In the genomic region with DNA sequence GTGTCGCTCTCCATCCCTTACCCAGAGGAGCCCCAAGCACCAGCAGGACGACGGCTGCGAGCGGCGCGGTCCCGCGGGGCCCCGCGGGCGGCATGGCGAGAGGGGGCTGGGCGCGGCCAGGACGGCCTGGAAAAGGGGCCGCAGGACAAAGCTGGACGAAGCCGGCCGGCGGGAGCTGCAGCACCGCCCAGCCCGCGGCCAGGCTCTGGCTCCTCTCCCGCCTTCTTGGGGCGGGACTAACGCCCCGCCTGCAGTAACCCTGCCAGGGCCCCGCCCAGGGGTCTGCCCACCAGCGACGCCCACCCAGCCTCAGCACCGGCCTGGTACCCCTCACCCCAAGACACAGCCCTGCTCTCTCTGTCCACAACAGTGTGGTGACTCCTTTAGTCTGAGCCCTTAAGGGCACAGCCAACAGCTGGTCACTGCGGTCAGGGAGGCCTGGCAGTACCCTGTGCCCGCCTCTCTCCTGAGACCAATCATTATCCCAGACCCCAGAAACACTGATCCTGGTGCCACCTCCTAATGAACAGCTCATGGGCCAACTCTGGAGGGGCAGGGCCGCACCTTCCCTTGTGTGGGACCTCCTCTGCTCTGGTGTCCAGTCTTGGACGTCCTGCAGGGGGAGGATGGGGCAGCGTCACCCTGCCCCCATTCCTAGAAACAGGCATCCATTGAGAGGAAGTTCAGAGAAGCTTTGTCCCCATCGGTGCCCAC, we compare ENCODE assay signal across 7 mouse cellular contexts. TPM values are rescaled to one million over a fixed set of nuclear protein-coding genes. Genes with fewer than 3 reads are reported as not detected.
DNase-seq lines count a peak whose midpoint lies in the region; ATAC-seq lines count a peak whose summit lies in the region.

TSS of gene Shisa4 (minus strand) at position 370 of the 714 bp plus-strand sequence.

- ATAC-seq in intestine, embryonic 16.5 days = peak; percentile 83
- ATAC-seq in megakaryocyte-erythroid progenitor cell, adult 5-6 weeks (replicated peaks; ENCODE audit: low FRiP score, low TSS enrichment, poor library complexity, severe bottlenecking) = peak; percentile 49

- H3K4me1 ChIP-seq in intestine, embryonic 16.5 days (ENCODE audit: control insufficient read depth, insufficient read depth, low read length) = peaks cover 7% of the 10 kb centered on the region

- peak within 1 kb of the TSS; percentile 69 for H3K4me3 ChIP-seq in intestine, embryonic 16.5 days (ENCODE audit: low read length)

- no peaks in the 10 kb centered on the region for H3K27me3 ChIP-seq in intestine, embryonic 16.5 days (replicated peaks; ENCODE audit: control insufficient read depth, insufficient read depth, low read length)

- no peaks in the 10 kb centered on the region for H3K36me3 ChIP-seq in intestine, embryonic 16.5 days (ENCODE audit: control insufficient read depth, insufficient read depth, low read length)

- H3K27ac ChIP-seq in intestine, embryonic 16.5 days (ENCODE audit: low read length) = peak within 1 kb of the TSS; percentile 58

- H3K9ac ChIP-seq in intestine, embryonic 16.5 days (ENCODE audit: low read depth, low read length) = peak within 1 kb of the TSS; percentile 78

- intact Hi-C loops in left cerebral cortex, postnatal 4 days (cut with DNase I) = no loop called here

- 2% methylated on average over 37 of the region's 38 CpGs for WGBS in intestine, embryonic 16.5 days

- peak within 1 kb of the TSS; percentile 97 for H3K4me2 ChIP-seq in intestine, embryonic 16.5 days (ENCODE audit: low read depth, low read length)

- no peaks in the 10 kb centered on the region for H3K9me3 ChIP-seq in intestine, embryonic 16.5 days (ENCODE audit: control insufficient read depth, low read length)

- peak; percentile 68 for DNase-seq in adrenal gland, postnatal 25 days
- peak; percentile 83 for DNase-seq in embryo, embryonic 10 days (ENCODE audit: low spot score)
- peak; percentile 72 for DNase-seq in gastrocnemius, postnatal 25 days
- peak; percentile 89 for DNase-seq in left cerebral cortex, postnatal 4 days
- DNase-seq in right cerebral cortex, postnatal 4 days = peak; percentile 79

RNA-seq across cellular contexts. Expression of gene Shisa4, which starts in this region (rescaled TPM):
- 12.1 and 12.3 TPM in 2 replicates for total RNA-seq in adrenal gland, postnatal 25 days (2021)
- 100 to 1,000 TPM; 236 to 261 TPM for total RNA-seq in gastrocnemius, postnatal 25 days (2021)
- polyA plus RNA-seq in intestine, embryonic 16.5 days (2015; fragmentation: Nextera tagmentation; extraction: Ambion mirVana) = 19.3 and 22.4 TPM in 2 replicates
- 10 to 100 TPM; 75.2 to 79.1 TPM for total RNA-seq in left cerebral cortex, postnatal 4 days (2021)
- not detected in 2 replicates for total RNA-seq in megakaryocyte-erythroid progenitor cell, adult 5-6 weeks (2014; fragmentation: Nextera tagmentation)
- not detected in 2 replicates for total RNA-seq in megakaryocyte-erythroid progenitor cell, adult 5-6 weeks (2017)

Comparison
In these comparisons a context has a peak if more than half of its experiments do, and no peak if none do; other contexts are left out.
1. Peak in every context shown above with its lines: DNase-seq, ATAC-seq, H3K4me3 ChIP-seq and H3K27ac ChIP-seq.
2. RNA of gene Shisa4 (total RNA-seq): 236 to 261 TPM in gastrocnemius, postnatal 25 days, 75.2 to 79.1 TPM in left cerebral cortex, postnatal 4 days and 12.1 to 12.3 TPM in adrenal gland, postnatal 25 days; not detected in megakaryocyte-erythroid progenitor cell, adult 5-6 weeks; every median in the first group is over 10 times any median in the second.
3. Peak in ATAC-seq in megakaryocyte-erythroid progenitor cell, adult 5-6 weeks; RNA of the gene not detected or under 1 TPM.